Mouse (Mus musculus) hindbrain, postnatal 0 days (tissue): ENCODE measurements around the gene Ing3. TPM values are rescaled to one million over a fixed set of nuclear protein-coding genes. Genes with fewer than 3 reads are reported as not detected.

Experiments used
- ATAC-seq: fragments of 200-750 bp; cut with Nextera tagmentation; 2 replicates; pipeline ENCODE4 v1.8.0; 2017; ENCODE audit warnings: mild to moderate bottlenecking, moderate TSS enrichment, moderate library complexity
- DNase-seq: peaks from one replicate; pipeline ENCODE4 v3.0.0-alpha.2; 2015; ENCODE audit warnings: low spot score
- H3K27ac ChIP-seq: fragments of 300-500 bp; sonication (generic); 2 replicates; pipeline ENCODE4 v1.5.1; 2014; ENCODE audit warnings: mild to moderate bottlenecking
- H3K27me3 ChIP-seq: fragments of 300-500 bp; sonication (generic); 2 replicates; pipeline ENCODE4 v1.6.1; 2014; ENCODE audit warnings: low read length, mixed read lengths; ENCODE audit not compliant: insufficient read depth
- H3K36me3 ChIP-seq: fragments of 300-500 bp; sonication (generic); 2 replicates; pipeline ENCODE4 v1.6.1; 2014; ENCODE audit warnings: low read length, mixed read lengths; ENCODE audit not compliant: insufficient read depth
- H3K4me1 ChIP-seq: fragments of 300-500 bp; sonication (generic); 2 replicates; pipeline ENCODE4 v1.6.1; 2014; ENCODE audit warnings: antibody characterized with exemption, low read length, mixed read lengths; ENCODE audit not compliant: insufficient read depth
- H3K4me2 ChIP-seq: fragments of 300-500 bp; sonication (generic); 2 replicates; pipeline ENCODE4 v1.6.1; 2014; ENCODE audit warnings: low read depth, mild to moderate bottlenecking, low read length, moderate library complexity, mixed read lengths
- H3K4me3 ChIP-seq: fragments of 300-500 bp; sonication (generic); 2 replicates; pipeline ENCODE4 v1.5.1; 2014; ENCODE audit warnings: low read length
- H3K9ac ChIP-seq: fragments of 300-500 bp; sonication (generic); replicated peaks from 2 replicates; pipeline ENCODE4 v1.6.1; 2014; ENCODE audit warnings: mild to moderate bottlenecking, low read length, moderate library complexity, mixed read lengths
- H3K9me3 ChIP-seq: fragments of 300-500 bp; sonication (generic); 2 replicates; pipeline ENCODE4 v1.6.1; 2016; ENCODE audit warnings: low read length, mixed read lengths
- CTCF ChIP-seq: IDR thresholded peaks from 2 replicates; pipeline ENCODE4 v1.5.1; 2016; ENCODE audit warnings: antibody characterized with exemption, control low read depth, low read depth
- WGBS: fragments of 180-500 bp; shearing (Covaris S2); extraction: QIAGEN DNeasy Blood & Tissue Kit; methylation state at CpG from one replicate; pipeline ENCODE4 v1.1.7; 2014; 5-methylcytosine and 5-hydroxymethylcytosine counted together
- polyA plus RNA-seq: library from polyadenylated mRNA; unstranded; fragments of >200 nt; fragmentation: Nextera tagmentation; extraction: Ambion mirVana; gene quantifications from 2 replicates; pipeline ENCODE4 v1.2.1, GENCODE M21; 2015
- total RNA-seq: library from RNA; depleted of rRNA; stranded (reverse); fragments of >200 nt; gene quantifications from 2 replicates; pipeline ENCODE4 v1.2.3, GENCODE M21; 2014

Gene Ing3
- total and polyA plus RNA-seq, 2 experiments from 2014 or later, result 13.3 to 38.7 TPM

DNA sequence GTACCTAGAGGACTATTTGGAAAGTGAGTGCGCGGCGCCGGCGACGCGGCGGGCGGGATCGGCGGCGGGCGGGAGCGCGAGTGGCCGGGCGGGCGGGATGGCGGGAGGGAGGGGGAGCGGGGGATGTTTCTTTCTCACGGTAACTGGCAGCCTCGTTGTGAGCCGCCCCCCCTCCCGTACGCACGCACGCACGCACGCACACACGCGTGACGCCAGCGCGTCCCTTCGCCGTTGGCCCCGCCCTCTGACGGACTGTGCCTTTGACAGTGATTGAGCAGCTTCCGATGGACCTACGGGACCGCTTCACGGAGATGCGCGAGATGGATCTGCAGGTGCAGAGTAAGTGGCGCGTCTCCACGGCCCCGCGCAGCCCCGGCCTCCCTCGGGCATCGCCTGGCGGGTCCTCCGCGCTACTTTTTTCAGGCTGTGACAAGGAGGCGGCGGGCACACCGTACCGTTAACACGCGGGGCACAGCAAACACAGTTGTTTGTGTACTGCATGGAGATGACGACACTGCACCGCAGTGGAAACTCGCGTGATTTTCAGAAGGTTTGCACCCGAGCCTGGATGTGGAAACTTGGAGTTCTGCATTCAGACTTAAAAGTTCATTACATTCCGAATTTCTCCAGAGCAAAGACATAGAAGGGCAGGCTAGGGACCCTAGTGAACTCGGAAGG is 539 bp downstream of the Ing3 start:
- Histone ChIP-seq H3K27ac (peak overlapping the region; percentile 99), H3K4me3 (peak overlapping the region; percentile 68), H3K9me3 (no peaks in the 10 kb centered on the region), H3K27me3 (no peaks in the 10 kb centered on the region), H3K4me1 (peaks cover 8% of the 10 kb centered on the region), H3K9ac (peak overlapping the region; percentile 75), H3K4me2 (peak overlapping the region; percentile 84), H3K36me3 (peaks cover 8% of the 10 kb centered on the region; the same call in 1 of the 2 replicates)
- ATAC-seq (peak; percentile 97), DNase-seq (peak; percentile 98)
- peak; percentile 37; the same call in 1 of the 2 replicates for TF ChIP-seq CTCF
- WGBS, result under 1% methylated on average over 40 of the region's 68 CpGs

DNA sequence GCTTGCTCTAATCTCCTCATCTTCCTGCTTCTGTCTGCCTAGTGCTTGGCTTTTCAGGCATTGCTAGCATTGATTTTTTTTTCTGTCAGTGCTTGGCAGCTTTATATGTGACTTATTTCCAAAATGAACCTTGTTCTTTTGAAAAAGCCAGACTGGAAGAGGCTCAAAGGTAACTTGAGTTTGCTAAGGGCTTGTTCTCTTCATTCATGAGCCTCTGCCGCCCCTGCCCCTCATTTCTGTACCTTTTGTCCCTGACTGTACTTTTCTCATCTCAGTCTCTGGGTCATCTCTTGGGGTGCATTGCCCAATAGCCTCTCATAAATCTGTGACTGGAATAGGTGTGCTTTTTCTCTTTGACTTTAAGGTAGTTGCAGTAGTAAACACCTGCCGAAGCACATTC is 1.3 kb downstream of the Ing3 start:
- DNase-seq (no peak), ATAC-seq (no peak)
- no peaks in the 10 kb centered on the region for H3K9me3 ChIP-seq
- no peak for TF ChIP-seq CTCF
- peak overlapping the region; percentile 75 for H3K9ac ChIP-seq
- peak overlapping the region; percentile 84 for H3K4me2 ChIP-seq
- H3K4me1 ChIP-seq, result peaks cover 8% of the 10 kb centered on the region
- H3K27me3 ChIP-seq, result no peaks in the 10 kb centered on the region
- peak overlapping the region; percentile 99; the same call in 1 of the 2 replicates for H3K27ac ChIP-seq
- peak overlapping the region; percentile 68 for H3K4me3 ChIP-seq
- WGBS, result 73% methylated on average over 2 of the region's 2 CpGs
- peaks cover 16% of the 10 kb centered on the region; the same call in 1 of the 2 replicates for H3K36me3 ChIP-seq

- WGBS, result 89% methylated on average over 4 of the region's 4 CpGs
- no peak overlapping the region for H3K4me2 ChIP-seq
- no peak overlapping the region for H3K4me3 ChIP-seq
- ATAC-seq, result no peak
- no peak overlapping the region for H3K9ac ChIP-seq
- no peak for DNase-seq
- no peaks in the 10 kb centered on the region for H3K27me3 ChIP-seq
- peaks cover 18% of the 10 kb centered on the region; the same call in 1 of the 2 replicates for H3K36me3 ChIP-seq
- no peak for TF ChIP-seq CTCF
- no peak overlapping the region for H3K27ac ChIP-seq
- H3K4me1 ChIP-seq, result peaks cover 6% of the 10 kb centered on the region
- no peaks in the 10 kb centered on the region for H3K9me3 ChIP-seq
These were observed 6.1 kb downstream of the Ing3 start for GRCm38 (mm10) chr6:21955468-21955867.

DNA sequence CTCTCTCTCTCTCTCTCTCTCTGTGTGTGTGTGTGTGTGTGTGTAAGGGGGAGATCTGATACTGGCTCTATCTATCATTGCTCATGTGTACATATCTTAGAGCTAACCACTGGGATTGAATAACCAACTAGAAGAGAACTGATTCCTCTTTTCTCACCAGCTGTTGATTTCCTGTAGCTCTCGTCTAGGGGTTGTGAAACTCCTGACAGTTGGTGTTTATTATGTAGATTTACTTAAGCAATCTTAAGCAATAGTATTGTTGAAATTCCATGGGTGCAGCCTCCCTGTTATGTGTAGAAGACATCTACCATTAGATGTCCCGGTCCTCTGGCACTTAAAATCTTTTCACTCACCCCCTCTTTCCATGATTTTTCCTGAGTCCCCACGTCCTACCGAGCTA is 9.6 kb downstream of the Ing3 start:
- WGBS, result 84% methylated on average over 4 of the region's 4 CpGs
- no peak overlapping the region for H3K4me2 ChIP-seq
- H3K36me3 ChIP-seq, result peaks cover 14% of the 10 kb centered on the region; the same call in 1 of the 2 replicates

DNA sequence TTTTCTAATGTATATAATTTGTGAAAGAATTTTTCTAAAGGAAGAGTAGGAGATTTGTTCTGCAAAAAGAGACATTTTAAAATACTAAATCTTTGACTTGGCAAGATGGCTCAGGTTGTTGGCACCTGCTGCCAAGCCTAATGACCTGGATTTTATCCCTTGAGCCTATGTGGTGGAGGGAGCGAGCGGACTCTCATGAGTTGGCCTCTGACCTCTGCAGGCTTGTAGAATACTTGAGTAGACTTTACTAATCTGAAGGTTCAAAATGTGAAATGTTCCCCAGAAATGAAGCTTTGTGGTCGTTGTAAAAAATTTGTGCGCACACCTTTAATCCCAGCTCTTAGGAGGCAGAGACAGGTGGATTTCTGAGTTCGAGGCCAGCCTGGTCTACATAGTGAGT is 10.5 kb downstream of the Ing3 start:
- 91% methylated on average over 5 of the region's 5 CpGs for WGBS
- no peaks in the 10 kb centered on the region for H3K4me1 ChIP-seq
- H3K4me3 ChIP-seq, result no peak overlapping the region
- TF ChIP-seq CTCF, result no peak
- ATAC-seq (no peak), DNase-seq (no peak)
- no peak overlapping the region for H3K27ac ChIP-seq
- H3K36me3 ChIP-seq, result peaks cover 10% of the 10 kb centered on the region; the same call in 1 of the 2 replicates
- H3K9ac ChIP-seq, result no peak overlapping the region
- no peaks in the 10 kb centered on the region for H3K9me3 ChIP-seq
- H3K4me2 ChIP-seq, result no peak overlapping the region
- H3K27me3 ChIP-seq, result no peaks in the 10 kb centered on the region

More for the DNA sequence above, 9.6 kb downstream of the Ing3 start:
- no peaks in the 10 kb centered on the region for H3K4me1 ChIP-seq
- DNase-seq, result no peak
- H3K9ac ChIP-seq, result no peak overlapping the region
- no peak overlapping the region for H3K27ac ChIP-seq
- no peak overlapping the region for H3K4me3 ChIP-seq
- no peaks in the 10 kb centered on the region for H3K27me3 ChIP-seq
- TF ChIP-seq CTCF, result no peak
- H3K9me3 ChIP-seq, result no peaks in the 10 kb centered on the region
- no peak for ATAC-seq

DNA sequence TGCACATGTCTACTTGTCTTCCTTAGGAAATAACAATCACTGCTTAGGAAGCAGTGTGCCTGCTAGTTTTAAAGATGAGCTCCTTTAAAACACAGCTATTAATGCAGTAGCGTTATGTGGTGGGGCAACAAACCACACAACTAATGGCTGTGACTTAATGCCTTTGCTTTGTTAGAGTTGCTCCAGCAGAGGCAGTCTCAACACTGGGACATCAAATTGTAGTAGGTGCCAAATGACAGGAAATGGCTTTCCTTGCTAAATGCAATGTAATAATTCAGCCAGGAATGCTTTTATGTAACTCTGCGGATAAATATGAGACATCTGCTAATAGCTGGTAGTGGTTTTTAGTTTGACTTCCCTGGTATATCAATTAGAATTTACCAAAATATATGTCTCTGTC is 28.2 kb downstream of the Ing3 start:
- Histone ChIP-seq H3K4me3 (no peak overlapping the region), H3K27ac (no peak overlapping the region), H3K9me3 (no peaks in the 10 kb centered on the region), H3K4me1 (no peaks in the 10 kb centered on the region), H3K9ac (no peak overlapping the region), H3K4me2 (no peak overlapping the region), H3K27me3 (no peaks in the 10 kb centered on the region), H3K36me3 (peaks cover 12% of the 10 kb centered on the region)
- WGBS, result 84% methylated on average over 2 of the region's 2 CpGs
- no peak for ATAC-seq
- no peak for TF ChIP-seq CTCF
- DNase-seq, result no peak

DNA sequence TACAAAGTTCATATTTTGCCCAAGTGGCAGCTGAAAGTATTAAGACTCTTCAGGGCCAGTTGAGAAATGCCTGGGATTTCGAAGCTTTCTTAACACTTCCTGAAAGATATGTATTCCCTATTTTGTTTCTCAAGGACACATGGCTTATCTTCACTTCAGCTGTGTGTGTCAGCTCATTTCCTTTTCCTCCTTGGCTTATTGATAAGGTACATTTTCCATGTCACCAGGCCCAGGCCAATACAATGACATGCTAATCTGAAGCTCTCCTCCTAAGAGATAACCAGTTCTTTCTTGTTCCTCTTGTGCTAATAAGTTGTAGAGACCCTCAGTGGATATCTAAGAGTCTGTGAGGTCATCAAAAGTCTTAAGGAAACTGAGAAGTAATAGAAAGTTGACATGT is 31.7 kb downstream of the Ing3 start:
- no peak for ATAC-seq

More for the DNA sequence above, 31.7 kb downstream of the Ing3 start:
- H3K4me1 ChIP-seq, result 0 out of 2 replicates have a peak, but pooled peaks cover 2% of the 10 kb centered on the region
- H3K4me2 ChIP-seq, result no peak overlapping the region
- H3K27me3 ChIP-seq, result no peaks in the 10 kb centered on the region
- H3K27ac ChIP-seq, result no peak overlapping the region
- 100% methylated on average over 1 of the region's 1 CpGs for WGBS
- no peak overlapping the region for H3K4me3 ChIP-seq
- H3K9ac ChIP-seq, result no peak overlapping the region
- no peak for TF ChIP-seq CTCF
- no peak for DNase-seq
- no peaks in the 10 kb centered on the region for H3K9me3 ChIP-seq
- H3K36me3 ChIP-seq, result no peaks in the 10 kb centered on the region
